Mouse (Mus musculus) spleen, postnatal 4 days (tissue): ENCODE results near the gene Rin2.
A peak's percentile ranks its signal among the peaks of the same experiment; 100 is the strongest.

ENCODE experiments used
- DNase-seq, 2 experiments: peaks; one replicate each; pipeline ENCODE4 v3.0.0; 2022; ENCODE audit warnings: low spot score in 2 of 2

The Rin2 gene

DNA sequence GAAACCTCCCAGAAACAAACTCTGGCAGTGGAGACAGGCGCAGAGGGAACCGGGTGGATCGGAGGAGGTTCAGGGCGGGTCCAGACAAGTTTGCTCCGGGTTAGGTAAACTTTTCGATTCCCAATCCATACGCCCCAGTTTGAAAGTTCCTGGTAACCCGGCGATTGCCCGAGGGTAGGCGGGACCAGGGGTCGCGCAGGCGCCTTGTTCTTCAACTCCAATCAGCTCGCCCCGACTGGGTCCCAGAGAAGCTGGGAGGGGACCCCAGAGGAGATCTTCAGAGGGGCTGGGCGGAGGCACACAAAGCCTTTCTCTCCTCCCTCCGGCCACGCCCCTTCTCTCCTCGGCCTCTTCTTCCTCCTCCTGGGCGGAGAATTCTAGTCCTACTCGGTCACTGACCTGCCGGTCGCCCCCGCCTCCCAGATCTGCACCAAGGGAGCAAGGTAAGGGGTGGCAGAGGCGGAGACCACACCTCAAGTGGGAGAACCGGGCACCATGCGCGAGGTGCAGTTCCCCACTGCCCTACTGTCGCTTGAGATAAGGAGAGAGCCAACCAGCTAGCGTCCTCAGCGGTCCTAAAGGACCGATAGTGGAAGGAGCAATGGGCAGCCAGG lies at the start of gene Rin2:
Rin2 (plus strand) TSS at position 74 of the 614 bp plus-strand sequence.
- DNase-seq: peak; percentile 21 to 67

DNA sequence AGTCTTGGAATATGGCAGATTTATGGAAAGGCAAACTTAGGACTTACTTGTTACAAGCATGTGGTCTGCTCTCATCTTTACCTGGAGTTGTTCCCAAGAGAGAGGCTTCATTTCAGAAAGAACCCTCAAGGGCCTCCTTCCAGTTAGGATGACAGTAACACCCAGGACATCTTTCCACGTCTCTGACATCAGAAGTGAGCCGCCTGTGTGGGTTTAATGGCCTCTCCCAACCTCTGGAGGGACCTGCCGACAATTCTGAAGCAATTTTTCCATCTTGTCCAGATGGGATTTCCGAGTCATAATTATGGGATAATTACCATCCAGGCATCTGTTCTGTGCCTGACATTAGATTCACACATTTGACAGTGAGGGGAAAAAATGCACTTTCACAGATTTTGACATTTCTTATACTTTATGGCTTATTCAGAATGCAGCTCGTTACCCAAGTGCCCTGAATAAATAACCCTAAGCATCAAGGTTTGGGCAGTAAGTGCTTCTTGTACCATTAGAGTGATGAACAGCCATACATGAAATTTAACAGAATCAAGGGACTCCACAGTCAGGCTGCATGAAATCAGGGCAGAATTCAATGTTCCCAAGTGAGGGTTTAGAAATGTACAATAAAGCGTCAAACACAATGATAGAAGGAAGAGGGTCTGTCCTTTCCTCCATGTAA lies 43.8 kb upstream of the Rin2 start:
- DNase-seq: no peak

GRCm38 (mm10) chr2:145631799-145632174 lies 43.2 kb upstream of the Rin2 start:
- DNase-seq: no peak

DNA sequence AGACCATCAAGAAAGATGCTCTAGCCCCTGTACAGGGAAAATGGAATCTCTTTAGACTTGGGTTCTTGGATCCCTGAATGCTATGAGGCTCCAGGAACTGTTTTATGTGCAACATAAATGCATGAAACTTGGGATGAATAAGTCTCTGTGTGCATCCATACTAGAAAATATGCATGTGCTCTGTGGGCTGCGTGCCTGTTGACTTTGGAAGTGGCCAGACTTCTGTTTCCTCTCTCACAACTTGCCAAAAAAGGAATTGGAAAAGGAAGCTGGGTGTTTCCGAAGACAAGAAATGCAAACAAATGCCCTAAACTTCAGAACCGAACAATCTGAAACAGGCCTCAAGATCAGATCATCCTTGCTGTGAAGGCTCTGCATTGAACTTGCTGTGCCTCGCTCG lies 41.2 kb upstream of the Rin2 start:
- DNase-seq: no peak

DNA sequence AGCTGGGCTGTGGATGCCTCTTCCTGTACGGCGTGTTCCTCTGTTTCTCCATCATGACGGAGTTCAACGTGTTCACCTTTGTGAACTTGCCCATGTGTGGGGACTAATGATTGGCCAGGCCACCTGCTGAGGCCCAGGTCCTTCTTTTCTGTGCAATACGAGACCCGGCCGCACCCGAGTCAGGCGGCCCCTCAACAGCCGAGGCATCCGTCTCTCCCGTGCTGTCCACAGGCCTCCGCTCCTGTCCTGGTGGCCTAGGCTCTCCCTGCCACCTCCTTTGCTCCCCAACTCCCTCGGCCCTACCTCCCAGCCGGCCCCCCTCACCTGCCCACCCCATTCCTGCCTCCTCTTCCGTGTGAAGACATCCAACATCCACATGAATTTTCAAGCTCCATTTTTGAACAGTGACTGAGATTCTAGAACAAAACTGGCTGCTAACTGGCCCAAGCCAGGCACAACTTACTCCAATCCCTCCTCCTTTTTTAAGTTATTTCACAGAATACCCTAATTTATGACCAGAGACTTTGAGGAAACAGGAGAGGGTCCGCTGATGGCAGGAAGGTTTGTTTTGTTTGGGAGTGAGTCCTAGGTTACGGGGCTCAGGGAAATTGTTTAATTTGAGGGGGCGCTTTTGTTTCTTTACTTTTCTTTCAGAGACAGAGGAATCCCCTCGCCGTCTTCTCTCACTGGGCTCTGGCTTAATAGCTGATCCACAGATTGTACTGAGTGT lies 34.6 kb upstream of the Rin2 start:
- DNase-seq: no peak

DNA sequence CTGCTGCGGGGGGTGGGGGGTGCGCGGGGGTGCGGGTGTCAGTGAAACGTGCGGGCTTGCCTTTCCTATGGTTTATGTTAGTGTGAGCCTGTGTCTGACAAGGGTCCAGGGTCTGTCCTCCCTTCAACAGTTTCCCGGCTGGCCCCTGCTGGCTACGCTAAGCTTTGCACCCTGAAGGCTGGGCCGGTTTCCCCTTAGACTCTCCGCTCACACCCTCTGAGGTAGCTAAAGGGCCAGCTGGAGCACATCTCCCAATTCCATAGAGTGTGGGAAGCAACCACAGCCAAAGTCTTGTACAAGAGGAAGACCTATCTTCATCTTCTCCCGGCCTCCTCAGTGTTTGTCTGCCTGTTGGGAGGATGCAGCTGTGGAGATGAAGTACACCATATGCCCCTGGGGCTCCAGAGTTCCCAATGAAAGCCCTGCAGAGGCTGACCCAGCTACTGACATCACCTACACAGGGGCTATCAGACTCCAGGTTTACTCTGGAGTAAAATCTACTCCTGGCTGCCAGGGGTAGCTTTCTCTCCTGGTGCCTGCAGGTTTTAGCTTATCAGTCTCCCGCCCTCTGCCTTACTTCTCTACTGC lies 19.5 kb upstream of the Rin2 start:
- DNase-seq: no peak

DNA sequence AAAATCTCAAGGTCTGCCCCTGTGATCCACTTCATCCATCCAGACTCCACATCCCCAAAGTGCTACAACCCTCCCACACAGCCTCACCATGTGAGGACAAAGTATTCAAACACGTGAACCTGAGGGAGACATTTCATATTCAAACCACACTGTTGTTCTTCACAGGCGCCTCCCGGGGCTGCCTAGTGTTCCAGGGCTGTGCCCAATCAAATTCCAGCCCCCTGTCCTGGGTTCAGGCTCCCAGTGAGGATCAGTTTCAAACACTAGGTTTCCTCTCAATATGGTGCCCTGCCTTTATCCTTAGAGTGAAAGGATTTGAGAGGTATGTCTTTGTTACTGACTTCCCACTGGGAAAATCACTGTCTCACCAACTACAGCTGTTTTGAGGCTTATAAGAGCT lies 18.9 kb upstream of the Rin2 start:
- no peak for DNase-seq

- DNase-seq: no peak
Observed at GRCm38 (mm10) chr2:145656716-145657115, 18.3 kb upstream of the Rin2 start.

- DNase-seq: no peak
Observed at GRCm38 (mm10) chr2:145661242-145661641, 13.8 kb upstream of the Rin2 start.

DNA sequence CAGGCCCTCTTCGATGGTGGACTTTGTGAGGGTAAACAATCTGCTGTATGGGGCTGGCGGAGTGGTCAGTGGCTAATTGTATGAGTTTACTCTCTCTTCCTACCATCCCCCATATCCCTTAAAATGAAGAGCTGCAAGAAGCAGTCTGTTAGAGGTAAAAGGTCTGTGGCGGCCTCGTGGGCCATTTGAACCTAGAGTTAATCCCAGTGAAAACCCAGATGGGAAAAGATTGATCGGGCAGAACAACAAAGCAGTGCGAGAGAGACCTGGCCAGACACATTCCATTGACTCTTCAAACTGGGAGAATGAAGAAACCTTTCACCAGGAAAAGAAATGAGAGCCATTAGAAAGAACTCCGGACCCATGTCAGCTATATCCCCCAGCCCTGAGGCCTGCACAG lies 11.1 kb upstream of the Rin2 start:
- DNase-seq: no peak

DNA sequence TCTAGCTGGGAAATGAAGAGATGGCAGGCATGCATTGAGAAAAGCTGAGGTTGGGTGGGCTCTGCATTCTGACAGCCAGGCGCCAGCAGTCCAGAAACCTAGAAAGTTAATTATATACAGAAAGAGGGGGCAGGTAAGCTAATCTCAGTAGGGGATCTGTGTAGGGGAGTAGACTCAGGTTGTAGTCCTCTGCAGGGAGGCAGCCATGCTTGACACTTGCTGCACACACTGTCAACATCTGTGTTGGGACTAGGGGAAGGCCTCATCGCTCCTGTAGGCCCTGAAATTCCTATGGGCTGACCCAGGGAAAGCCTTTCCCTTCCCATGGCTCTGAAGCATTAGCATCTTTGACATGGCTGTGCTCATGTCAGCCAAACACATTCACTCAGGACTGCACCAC lies 10.7 kb upstream of the Rin2 start:
- no peak for DNase-seq

DNA sequence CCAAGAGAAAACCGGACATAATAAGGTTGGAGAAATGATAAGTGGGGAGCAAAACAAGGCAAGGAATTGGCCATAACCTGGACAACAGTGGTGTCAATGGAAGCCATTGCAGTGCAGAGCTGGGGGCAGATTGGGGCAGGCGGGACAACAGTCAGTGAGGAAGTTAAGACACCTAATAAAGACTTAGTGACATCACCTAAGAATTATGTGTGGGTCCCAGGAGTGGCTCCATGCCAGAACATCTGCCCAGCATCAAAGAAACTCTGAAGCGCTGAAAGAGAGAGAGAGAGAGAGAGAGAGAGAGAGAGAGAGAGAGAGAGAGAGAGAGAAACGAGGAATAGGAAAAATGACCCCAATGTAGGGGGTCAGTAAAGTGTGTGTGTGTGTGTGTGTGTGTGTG lies 6.9 kb upstream of the Rin2 start:
- DNase-seq: no peak

DNA sequence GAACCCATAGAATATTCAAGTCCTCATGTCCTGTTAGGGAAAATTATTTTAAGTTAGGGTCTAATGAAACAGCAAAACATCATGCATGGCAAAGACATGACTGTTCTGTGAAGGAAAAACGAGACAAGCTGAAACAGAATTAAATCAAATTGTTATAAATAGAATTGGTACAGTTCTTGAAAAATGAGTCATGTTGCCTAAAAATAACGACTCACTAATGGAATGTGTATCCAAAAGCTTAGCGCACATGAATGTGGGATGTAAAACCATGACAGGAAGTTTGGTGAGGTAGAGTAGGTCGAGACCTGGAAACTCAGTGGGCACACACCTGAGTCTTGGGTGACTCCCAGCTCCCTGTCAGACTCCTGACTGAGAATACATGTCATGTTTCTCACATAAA lies 4.9 kb upstream of the Rin2 start:
- no peak for DNase-seq

DNA sequence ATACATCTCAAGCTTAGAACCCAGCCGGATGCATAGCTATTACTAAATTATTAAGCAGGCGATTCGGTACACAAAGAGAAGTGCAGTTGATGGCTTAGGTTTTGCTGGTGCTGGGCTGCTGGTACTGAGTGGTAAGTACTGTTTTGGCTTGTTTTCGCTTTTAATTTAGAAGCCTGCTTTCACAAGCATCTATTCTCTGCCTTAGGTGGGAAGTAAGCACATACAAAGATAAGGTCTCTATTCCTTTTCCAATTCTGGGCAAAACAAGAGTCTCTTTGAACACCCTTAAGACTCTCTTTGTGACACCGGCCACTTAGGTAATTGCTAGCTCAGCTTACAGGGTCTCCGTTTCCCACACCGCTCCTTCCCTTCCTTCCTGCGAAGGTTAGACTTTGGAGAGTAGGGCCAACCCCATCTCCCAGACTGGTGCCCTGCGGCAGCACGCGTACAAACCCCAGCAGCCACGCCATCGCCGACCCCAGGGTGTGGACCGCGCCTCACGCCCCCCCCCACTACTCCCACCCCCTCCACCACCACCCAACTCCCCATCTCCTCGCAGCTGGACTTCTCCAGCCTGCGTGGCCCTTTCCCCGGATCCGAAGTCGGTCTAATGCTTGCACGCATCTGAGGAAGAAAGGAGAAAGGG lies 396 bp upstream of the Rin2 start:
- DNase-seq: no peak

GRCm38 (mm10) chr2:145675756-145676543 lies 935 bp downstream of the Rin2 start:
- DNase-seq: no peak

DNA sequence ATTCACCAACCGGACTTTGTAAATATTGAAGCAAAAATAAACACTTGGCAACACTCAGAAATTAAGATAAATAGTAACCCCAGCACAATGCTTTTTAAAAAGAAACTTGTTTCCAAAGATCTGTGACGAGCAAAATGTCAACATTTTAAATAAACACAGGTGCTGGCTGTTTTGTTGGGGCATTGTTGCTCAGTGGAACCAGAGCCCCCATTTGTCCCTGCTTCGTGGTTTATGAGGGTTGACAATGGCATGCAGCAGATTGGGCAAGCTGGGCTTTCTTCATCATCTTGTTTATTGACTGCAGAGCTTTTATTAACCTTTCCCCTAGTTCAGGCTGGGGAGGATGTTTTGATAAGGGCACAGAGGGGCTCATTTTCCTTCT lies 1.5 kb downstream of the Rin2 start:
- DNase-seq: no peak

DNA sequence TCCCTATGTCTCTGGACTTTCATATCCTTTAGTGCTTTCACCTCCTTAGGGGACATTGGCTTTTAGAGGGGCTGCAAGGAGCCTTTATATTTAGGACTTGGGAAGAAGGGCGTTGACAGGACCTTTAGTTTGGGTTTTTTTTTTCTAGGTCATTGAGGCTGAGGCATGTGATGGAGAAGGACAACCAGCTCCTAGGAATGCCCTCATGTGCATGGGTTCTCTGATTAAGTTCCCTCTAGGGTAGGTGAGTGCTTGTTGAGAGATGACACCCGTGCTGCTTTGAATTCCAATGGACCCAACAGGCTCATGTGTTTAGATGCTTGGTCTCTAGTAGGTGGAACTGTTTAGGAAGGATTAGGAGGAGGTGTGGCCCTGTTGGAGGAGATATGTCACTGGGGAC lies 1.9 kb downstream of the Rin2 start:
- DNase-seq: no peak

DNA sequence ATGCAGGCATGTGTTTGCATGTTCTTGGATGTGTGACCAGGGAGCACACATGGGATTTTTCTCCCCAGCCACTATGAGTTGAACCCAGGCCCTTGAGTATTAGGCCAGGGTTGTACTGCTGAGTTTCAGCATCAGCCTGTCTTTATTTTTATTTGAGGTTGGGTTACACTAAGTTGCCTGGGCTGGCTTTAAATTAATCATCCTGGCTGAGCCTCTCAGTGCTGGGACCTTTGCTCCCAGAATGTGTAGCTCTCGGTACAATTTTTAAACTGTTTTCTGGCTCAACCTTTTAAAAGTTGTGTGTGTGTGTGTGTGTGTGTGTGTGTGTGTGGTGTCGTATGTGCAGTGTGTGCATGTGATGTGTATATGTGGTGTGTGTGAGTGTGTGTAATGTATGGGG lies 5.1 kb downstream of the Rin2 start:
- DNase-seq: no peak

DNA sequence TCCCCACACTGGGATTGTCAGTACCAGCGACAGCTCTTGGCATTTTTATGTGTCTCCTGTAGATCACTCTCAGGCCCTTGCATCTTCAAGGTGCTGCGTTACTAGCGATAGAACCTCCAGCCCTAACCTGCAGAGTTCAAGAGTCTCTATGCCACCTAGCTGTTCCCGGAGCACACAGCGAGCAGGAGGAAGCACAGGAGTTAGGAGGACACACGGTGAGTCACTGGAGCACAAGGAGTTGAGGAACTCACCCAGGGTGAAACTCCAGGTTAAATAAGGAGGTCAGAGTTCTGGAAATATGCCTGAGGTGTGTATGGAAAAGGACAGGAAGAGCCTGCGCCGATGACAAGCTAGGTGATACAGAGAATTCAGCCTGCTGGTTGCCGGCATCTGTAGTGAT lies 5.7 kb downstream of the Rin2 start:
- no peak for DNase-seq

DNA sequence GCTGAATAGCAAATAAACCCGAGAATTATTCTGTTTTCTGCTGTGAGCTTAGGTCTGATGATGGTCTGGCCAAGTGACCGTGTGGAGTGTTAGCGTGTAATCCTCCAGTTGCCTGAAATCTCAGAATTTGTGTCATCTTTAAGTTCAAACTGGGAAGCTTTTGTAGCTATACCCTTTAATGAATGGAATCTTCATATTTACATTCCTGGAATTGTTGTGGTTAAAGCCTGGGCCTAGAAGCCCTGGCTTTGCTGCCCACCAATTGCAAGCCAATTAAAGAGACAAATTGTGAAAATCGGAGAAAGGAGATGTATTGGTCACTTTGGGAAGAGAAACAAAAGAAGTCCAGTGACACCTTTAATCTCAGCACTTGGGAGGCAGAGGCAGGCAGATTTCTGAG lies 6.6 kb downstream of the Rin2 start:
- no peak for DNase-seq

DNA sequence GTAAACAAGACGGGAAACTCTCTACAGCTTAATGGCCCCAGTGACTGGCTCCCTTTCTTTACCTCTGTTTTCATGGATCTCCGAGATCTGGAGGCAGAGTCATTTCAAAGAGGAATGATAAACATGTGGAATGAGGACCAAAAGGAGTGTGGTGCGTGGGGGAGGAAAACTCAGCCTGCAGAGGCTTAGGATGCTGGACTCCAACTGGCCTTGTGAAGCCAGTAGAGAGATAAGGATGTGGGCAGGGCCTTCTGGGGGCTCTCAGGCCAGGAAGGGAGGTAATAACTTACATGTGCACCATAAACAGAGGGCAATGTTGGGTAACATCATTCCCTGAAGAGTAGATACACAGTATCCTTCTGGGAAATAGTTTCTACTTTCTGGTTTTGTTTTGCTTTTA lies 7.9 kb downstream of the Rin2 start:
- no peak for DNase-seq

GRCm38 (mm10) chr2:145683536-145683935 lies 8.5 kb downstream of the Rin2 start:
- DNase-seq: no peak
